Mouse (Mus musculus): ENCODE results near the gene Cenph. TPM values are rescaled to one million over a fixed set of nuclear protein-coding genes. Genes with fewer than 3 reads are reported as not detected.
"Not testable (repeated sequence)": the region's sequence is repeated elsewhere in the genome, so short reads cannot be mapped to it uniquely, and the experiment has no call there.

The Cenph gene
- 1 to 10 TPM; 4.5 to 6.2 TPM for total RNA-seq (2021)
- long read RNA-seq, experiment 1, partial matches to known transcripts = 4 of 5 reads
- long read RNA-seq, experiment 1, other reads (novel, unspliced or antisense) = 0 of 5 reads
- long read RNA-seq, experiment 2, partial matches to known transcripts = 10 of 11 reads
- long read RNA-seq, experiment 2, other reads (novel, unspliced or antisense) = 0 of 11 reads

- DNase-seq = peak; percentile 90
Observed at GRCm38 (mm10) chr13:100775252-100776055, at the start of gene Cenph. Gene Cenph, minus strand, starts transcription at chr13:100775899.

GRCm38 (mm10) chr13:100824916-100825315, 49.2 kb upstream of the Cenph start:
- no peak for DNase-seq

DNA sequence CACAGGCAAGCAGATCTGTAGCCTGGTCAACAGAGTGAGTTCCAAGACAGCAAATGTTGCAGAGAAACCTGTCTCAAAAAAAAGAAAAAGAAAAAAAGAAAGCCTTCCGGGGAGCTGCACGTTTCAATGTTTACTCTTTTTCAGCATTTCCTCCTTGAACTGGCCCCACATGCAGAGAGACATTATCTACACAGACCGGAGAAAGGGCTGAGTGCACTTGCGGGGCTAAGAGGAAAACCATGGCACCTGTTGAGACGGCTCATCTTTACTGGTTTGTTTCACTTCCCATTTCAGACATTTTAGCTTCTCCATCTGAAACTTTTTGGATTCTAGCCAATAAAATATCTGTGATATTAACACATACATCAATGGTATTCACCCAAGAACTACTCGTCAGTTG, 48.6 kb upstream of the Cenph start:
- DNase-seq = no peak

DNA sequence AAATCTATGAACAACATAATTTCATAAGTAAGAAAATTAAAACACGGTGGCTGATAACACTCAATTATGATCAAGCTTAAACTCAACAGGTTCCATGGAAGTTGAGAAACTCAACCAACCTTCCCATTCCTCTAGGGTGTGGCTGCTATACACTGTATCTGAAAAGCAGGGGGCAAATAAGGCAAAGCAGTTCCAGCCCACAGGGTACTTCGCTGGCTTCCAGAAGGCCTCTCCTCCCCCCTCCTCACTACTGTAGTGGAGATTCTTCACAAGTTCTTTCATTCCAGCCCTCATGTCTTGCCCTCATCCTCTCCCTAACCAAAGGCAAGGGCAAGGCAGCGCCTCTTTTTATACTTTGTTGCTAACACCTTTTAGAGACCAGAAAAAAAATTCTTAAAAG, 48.2 kb upstream of the Cenph start:
- DNase-seq = no peak

- no peak for DNase-seq
Observed at GRCm38 (mm10) chr13:100814451-100814850, 38.8 kb upstream of the Cenph start.

GRCm38 (mm10) chr13:100805776-100806175, 30.1 kb upstream of the Cenph start:
- no peak for DNase-seq

GRCm38 (mm10) chr13:100797171-100797570, 21.5 kb upstream of the Cenph start:
- DNase-seq = no peak

GRCm38 (mm10) chr13:100789083-100789482, 13.4 kb upstream of the Cenph start:
- no peak for DNase-seq

DNA sequence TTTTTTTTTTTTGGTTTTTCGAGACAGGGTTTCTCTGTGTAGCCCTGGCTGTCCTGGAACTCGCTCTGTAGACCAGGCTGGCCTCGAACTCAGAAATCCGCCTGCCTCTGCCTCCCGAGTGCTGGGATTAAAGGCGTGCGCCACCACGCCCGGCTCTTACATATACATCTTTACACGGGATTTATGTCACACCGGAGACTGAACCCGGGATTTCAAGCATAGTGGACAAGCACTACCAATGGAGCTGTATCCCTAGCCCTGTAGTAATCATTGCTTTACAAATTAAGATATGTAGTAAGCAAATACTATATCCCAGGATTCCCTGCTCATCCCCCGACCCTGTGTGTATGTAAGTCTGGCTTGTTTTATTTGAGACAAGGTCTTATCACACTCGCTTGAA, 12.4 kb upstream of the Cenph start:
- not testable (repeated sequence) for DNase-seq

GRCm38 (mm10) chr13:100787316-100788010, 11.8 kb upstream of the Cenph start:
- DNase-seq = no peak

GRCm38 (mm10) chr13:100786414-100786867, 10.7 kb upstream of the Cenph start, which contains the start of gene Ccnb1:
Gene Ccnb1, minus strand, starts transcription at chr13:100786570.
- DNase-seq = peak; percentile 96

DNA sequence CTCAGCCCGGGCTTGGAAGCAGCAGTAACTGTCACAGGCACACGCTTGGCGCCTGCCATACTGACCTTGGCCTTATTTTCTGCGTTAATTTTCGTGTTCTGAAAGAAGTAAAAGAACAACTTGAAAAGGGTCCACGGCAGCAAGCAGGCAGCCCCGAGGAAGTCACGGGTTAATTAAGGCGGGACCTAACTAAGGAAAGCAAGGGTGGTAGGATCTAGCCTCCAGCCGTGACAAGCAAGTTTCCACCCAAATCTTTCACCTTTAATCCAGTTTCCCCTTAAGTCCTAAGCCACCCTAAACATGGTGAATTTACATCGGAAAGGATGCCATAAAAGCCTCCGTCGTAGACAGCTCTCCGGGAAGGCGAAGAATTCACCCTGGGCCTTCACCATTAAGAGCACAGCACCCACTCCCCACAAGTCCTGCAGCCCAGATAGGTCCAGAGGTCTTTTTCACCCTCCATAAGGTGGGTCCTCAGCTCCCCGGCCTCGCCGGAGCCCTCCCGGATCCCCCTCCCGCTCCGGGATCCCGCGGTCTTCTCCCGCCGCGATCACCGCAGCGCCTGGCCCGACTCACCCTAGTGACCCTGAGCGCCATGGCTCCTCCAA, 10.2 kb upstream of the Cenph start:
- peak; percentile 10 for DNase-seq

GRCm38 (mm10) chr13:100777491-100777890, 1.8 kb upstream of the Cenph start:
- DNase-seq = no peak

DNA sequence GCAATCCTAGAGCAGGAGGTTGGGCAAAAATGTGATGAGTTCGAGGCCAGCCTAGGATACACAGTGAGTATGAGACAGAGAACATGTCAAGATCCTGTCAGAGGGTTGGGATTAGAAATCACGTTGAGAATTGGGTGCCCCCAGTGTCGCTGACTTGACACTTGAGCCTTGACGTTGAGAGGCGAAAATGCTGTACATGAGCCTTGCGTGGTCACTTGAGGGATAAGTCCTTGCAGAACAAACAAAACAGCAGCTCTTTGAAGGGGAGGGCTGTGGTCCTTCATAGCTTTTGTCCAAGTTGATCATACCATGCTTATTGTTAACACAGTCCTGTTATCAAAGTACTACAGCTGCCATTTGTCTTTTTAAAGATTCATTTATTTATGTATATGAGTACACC, 1.0 kb upstream of the Cenph start:
- no peak for DNase-seq

GRCm38 (mm10) chr13:100776056-100776419, 339 bp upstream of the Cenph start:
- no peak for DNase-seq

- DNase-seq = no peak
Observed at GRCm38 (mm10) chr13:100774704-100775103, 995 bp downstream of the Cenph start.

DNA sequence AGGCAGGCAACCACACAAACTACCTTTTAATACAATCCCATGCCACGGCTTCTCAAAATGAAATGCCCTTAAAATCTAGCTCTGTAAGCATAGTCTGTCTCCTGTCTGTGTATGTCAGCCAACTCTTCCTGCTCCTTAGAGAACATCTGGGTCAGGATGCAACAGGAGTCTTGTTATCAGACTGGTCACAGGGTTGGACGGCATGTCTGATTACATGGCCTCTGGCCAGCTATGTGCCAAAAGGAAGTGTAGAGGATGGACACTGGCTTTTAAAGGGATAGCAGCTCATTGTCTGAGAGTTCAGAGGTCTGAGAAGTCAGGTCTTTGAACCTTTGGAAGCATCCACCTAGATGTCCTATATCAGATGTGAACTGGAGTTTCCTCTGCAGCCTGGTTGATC, 20.4 kb downstream of the Cenph start:
- no peak for DNase-seq

DNA sequence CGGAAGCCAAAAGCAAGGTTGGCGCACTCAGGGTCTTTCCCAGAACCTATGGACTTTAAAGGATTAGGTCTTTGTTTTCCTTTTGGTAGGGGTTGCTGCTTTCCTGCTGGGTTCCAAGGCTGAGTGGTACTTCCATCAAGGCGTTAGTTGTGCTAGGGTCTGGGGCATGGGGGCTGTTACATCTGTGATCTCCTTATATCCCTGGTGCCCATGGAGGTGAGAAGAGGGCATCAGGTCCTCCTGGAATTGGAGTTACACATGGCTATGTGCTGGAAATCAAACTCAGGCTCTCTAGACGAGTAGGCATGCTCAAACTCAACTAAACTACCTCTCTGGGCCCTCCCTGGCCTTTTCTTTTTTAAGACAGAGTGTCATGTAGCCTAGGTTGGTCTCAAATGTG, 21.5 kb downstream of the Cenph start:
- DNase-seq = no peak

GRCm38 (mm10) chr13:100753011-100753410, 22.7 kb downstream of the Cenph start:
- no peak for DNase-seq

DNA sequence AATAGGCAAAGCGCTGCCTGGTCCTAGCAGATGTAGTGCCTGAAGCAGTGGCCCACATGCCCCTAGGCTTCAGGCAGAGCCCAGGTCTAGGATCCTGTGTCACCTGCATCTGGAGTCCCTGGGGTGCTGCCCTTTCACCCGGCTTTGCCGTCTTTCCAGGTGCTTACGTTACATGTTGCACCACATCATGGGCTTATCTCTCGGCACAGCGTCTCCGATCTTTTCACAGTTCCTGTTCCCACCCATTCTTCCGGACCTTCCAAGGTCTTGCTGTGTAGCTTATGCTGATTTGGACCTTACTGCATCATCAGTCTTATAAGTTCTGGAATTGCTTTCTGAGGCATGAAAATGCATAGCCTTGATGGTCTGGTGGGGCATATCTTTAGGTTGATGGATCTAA, 23.2 kb downstream of the Cenph start:
- no peak for DNase-seq

GRCm38 (mm10) chr13:100751402-100751801, 24.3 kb downstream of the Cenph start:
- DNase-seq = no peak

- DNase-seq = no peak
Observed at GRCm38 (mm10) chr13:100750799-100751198, 24.9 kb downstream of the Cenph start.

DNA sequence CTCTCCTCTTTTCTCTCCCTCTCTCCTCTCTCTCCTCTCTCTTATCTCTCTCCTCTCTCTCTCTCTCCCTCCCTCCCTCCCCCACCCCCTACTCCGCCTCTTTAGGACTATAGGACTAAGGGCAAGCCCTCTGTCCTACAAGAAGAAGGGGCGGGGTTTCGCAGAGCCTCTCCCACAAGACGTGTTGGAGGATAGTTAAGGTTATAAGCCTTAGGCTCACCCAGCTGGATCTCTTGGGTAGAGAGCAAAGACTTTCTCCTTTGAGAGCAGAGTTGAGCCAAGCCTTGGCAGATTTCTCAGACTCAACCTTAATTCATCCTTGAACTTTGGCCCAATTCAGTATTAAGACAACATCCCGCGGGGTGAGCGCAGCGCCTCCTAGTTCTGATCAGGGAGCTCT, 27.1 kb downstream of the Cenph start:
- DNase-seq = peak; percentile 45
